Mouse (Mus musculus) forelimb bud, embryonic 11.5 days (tissue): Measurements from ENCODE around the gene Fez2.

ENCODE experiments used
- DNase-seq: peaks from one replicate; pipeline ENCODE4 v3.0.0-alpha.2; 2012; ENCODE audit warnings: low read depth, low spot score

Fez2 gene

GRCm38 (mm10) chr17:78408386-78408785 is 9.6 kb downstream of the Fez2 start:
- no peak for DNase-seq

DNA sequence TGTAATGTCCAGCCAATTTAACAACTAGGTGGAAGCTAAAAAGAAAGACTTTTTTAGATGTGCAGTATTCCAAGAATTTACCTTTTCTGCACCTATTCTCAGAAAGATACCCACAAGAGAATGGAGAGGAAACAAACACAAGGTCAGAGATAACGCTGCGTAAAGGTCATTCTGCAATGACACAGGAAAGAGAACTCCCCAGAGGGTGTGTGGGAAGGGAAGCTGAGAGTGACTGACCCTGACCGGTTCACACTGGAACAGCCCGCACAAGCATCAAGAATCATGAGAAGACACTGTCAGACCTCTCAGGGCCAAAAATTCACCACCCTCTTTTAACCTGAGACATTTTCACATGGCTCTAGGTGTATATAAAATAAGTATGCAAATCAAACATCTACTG is 10.4 kb downstream of the Fez2 start:
- DNase-seq, result no peak

DNA sequence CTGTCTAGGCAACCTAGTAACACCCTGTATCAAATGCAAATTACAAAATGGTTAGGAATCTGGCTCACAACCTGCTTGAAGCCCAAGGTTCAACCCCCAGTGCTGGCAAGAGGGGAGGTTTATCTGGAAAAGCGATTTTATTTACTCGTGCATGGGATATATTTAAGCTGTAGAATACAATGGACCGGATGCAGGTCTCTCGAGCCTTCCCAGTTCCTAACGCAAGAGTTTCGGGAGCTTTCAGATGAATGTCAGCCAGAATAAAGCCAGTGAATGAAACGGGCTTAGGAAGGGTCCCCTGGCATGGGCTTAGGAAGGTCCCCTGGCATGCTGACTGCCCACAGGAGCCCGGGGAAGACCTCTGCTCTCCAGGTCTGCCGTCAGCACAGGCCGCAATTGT is 11.1 kb downstream of the Fez2 start:
- no peak for DNase-seq

GRCm38 (mm10) chr17:78405336-78405735 is 12.6 kb downstream of the Fez2 start:
- DNase-seq, result no peak

- DNase-seq, result no peak
These were observed 14.1 kb downstream of the Fez2 start for GRCm38 (mm10) chr17:78403804-78404203.

GRCm38 (mm10) chr17:78403229-78403628 is 14.7 kb downstream of the Fez2 start:
- no peak for DNase-seq

GRCm38 (mm10) chr17:78402174-78402573 is 15.8 kb downstream of the Fez2 start:
- no peak for DNase-seq

DNA sequence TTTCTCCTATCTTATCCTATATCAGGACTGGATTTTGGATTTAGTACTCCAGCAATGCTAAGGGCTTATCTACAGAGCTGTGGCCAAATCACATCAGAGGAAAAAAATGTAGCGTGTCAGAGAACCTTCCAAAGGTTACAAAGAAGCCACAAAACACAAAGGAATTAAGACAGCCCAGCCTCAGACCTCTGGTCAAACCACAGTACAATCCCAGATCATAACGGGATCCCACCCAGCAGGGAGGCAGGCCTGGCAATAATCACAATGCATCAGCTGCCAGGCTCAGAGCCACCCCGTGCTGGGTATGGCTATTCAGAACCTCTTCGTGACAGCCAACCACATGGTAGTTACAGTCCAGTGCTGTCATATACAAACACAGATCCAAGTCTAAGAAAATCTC is 16.2 kb downstream of the Fez2 start:
- DNase-seq, result no peak

GRCm38 (mm10) chr17:78401311-78401710 is 16.6 kb downstream of the Fez2 start:
- DNase-seq, result no peak

DNA sequence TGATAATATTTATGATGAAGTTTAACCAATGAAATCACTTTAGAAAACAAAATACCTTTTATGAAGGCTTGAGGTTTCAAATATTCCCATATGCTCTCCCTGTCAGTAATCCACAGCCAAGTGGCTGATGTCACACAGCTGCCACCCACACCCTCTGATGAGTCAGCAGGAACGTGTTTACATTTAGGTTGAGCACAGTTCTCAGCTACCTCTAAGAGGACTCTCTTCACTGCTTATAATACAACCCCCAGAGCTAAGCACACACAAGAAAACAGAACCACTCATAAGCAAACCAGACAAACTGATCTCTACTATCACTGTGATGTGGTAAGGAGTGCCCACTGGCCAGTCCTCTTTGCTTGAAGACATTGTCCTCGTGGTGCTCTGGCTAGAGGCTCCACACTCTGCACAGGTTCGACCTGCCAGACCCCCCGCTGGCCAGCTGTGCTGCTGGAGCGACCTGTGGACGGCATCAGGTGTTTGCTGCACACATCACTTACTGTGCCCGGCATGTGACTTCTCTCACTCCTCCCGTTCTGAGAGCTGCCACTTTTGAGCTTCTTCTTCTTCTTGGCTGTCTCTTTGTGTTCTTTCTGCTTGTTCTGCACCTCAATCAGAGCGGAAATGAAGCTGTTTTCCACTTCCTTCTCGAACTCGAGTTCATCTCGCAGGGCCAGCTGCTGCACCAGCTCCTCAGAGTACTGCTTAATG is 17.7 kb downstream of the Fez2 start:
- DNase-seq, result no peak

DNA sequence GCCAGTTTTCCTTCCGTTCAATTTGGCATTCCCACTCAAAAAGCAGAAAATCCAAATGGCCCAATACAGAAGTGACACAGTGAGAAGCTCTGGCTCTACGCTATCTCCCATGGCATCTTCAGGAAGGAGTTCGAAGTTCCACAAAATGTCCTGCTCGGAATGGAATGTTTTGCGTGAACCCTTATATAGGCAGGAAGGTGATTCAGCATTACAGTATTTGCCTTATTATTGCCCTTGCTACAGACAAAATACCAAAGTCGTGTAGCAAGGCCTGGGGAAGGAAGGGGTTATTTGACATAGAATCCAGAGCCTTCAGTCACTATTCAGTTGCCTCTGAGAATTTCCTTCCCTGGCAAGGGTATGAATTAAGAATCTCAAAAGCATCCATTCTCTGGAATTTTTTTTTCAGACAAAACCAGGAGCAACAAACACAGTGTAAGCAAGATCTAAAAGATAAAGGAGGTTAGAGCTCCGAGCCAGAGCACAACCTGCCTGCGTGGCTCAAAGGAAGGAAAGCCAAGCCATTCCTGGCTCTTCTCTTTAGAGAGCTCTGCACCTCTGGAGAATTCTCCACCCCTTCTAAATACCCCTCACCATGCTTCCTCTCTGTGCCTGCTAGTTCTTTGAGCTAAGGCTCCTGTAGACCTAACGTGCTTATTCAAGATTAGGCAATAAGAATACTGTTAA is 25.4 kb downstream of the Fez2 start:
- no peak for DNase-seq

- no peak for DNase-seq
These were observed 28.4 kb downstream of the Fez2 start for GRCm38 (mm10) chr17:78389573-78389972.

DNA sequence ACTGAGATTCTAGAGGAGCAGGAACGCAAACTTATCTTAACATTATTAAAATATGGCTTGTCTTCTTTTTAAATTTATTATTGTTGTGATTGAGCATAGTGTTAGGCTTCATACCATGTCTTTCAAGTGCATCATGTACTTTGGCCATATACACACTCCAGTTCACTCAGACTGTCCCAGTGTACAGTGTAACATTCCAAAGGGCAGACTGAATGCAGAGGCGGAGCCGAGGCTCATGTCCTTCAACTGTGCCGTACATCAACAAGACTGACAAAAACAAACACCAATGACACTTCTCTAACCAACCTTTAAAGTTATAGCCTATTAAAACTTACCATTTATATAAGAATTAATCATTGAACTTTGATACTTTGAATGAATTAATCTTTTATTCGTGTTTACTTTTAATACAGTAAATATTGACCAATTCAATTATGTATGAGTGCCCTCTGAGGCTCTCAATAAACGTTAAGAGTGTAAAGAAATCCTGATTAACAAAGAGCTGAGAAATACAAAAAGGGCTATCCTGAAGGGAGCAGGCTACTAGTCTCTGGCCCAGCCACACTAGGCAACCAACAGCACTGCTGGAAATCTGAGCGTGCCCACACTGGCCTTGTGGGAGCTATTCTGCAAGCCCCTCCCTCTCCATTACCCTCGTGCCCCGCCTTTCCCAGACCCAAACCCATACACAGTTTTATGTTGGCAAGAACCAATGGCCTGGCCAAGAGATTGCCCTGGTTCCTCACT is 29.7 kb downstream of the Fez2 start:
- no peak for DNase-seq

DNA sequence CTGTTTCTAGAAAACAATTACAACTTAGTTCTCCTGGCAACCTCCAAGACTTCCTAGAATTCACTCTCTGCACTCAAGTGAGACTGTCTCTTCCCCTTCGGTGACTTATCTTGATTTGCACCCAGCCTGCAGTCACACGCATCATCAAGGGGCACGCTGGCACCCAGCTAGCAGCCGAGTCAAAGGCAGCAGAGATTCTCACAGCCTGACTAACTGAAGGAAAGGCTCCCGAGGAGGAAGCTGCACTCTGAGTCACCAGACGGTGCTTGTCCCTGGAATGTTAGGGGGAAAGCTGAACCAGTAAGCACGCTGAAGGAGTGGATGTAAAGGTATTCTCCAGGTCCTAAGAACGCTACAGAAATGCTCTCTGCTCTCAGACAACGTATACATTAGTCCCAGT is 30.3 kb downstream of the Fez2 start:
- DNase-seq, result no peak

- no peak for DNase-seq
These were observed 35.6 kb downstream of the Fez2 start for GRCm38 (mm10) chr17:78382321-78382720.

DNA sequence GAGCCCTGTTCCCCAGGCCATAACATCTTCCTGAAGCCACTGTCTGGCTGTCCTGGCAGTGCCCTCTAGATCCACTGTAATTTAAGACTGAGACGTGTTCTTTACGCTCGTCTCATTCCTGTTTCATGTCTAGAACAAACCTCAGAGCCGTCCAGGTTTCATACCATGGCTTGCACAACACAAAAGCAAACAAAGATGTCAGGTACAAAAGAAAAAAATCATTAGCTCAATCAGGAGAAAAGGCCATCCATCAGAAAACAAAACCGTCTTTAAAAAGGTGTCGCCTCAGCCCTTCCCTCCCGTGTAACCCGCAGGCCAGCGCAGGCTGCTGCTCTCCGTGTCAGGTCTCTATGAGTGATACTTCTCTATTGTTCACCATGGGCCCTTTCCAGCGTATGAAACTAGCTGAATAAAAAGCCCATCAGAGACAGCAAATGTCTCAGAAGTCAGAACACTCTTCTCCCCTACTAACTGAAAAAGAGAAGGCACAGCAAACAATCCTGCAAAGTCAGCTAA is 38.2 kb downstream of the Fez2 start:
- no peak for DNase-seq

GRCm38 (mm10) chr17:78379079-78379729 is 38.7 kb downstream of the Fez2 start:
- no peak for DNase-seq

DNA sequence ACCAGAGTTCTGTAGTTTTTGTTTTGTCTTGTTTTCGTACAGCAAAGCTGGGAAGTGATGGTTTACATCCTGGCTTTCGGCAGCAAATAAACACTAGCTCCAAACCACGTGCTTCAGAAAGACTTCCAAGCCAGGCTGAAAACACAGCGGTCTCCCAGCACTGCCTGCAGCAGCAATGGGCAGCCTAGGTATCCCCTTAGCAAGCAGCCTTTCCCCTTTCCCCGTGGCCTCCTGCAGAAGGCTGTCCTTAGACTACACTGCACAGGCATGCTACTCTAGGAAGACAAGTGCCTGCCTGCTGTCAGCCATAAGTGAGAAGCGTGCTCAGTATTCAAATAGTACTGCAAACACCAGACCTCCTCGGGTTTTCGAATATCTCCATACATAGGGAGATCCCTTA is 41.4 kb downstream of the Fez2 start:
- no peak for DNase-seq

GRCm38 (mm10) chr17:78374756-78375155 is 43.2 kb downstream of the Fez2 start:
- no peak for DNase-seq

GRCm38 (mm10) chr17:78373849-78374248 is 44.1 kb downstream of the Fez2 start:
- no peak for DNase-seq

DNA sequence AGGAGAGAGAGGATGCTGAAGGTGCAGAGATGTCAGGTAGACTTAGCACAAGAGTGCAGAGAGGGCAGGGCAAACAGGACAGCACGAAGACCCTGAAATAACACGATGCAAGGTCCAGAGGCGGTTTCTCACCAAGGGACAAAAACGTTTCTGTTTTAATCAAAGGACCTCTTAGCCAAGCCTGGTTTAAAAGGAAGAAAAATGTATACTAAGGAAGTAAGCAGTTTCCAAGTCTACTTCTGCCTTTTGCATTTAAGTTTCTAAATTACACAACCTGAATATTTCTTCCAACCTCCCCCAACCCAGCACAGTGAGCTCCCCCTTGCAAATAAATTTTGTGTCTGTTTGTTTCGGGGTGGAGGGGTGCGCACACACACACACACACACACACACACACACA is 44.8 kb downstream of the Fez2 start:
- no peak for DNase-seq

DNA sequence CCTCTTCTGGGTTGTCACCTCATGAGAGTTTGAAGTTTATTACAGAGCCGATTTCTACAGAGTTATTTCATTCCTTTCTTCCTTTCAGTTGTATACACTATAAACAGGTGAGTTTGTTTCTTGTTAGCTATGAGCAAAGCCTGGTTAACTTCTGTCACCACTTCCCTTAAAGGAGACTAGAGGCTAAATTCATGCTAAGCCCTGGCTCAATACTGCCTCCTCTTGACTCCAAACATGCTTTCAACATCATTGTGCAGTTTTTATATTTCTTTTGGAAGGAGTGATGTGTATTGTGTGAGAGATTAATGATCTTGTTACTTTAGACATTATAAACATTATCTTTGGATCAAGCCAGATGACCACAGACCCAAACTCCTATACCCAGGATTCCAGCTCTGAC is 47.5 kb downstream of the Fez2 start:
- DNase-seq, result no peak
